In the genomic region with DNA sequence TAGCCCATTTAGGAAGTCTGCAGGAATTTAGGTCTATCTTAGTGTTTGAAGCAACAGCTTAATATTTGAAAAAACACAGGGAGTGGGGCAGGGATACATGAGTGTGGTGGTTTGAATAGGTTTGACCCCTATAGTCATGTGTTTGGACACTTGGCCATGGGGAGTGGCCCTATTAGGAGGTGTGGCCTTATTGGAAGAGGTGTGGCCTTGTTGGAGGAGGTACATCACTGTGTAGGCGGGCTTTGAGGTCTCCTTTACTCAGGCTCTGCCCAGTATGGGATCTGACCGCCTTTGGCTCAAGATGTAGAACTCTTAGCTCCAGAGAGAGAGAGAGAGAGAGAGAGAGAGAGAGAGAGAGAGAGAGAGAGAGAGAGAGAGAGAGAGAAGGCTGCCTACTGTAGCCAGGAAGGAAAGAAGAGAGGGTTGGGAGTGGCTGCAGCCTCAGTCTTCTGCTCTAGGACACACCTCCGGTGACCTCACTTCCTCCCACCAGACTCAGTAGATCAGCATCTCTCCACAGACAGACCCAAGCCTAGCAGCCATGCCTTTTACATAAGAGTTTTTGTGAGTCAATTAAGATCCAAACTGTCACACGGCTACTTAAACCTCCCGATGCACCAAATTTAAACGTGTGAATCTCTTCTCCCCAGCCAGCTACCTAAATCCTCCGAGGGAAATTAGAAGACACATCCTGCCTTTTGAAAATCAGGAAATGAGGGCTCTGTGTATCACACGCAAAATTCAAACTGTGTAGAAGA, we compare ENCODE assay signal across 17 mouse cellular contexts.
DNase-seq lines count a peak whose midpoint lies in the region; ATAC-seq and TF ChIP-seq lines count a peak whose summit lies in the region.
"Had no signal": no experiment of that assay in that cellular context is flagged by ENCODE, and none has a peak within 500 bp of the region (broad histone marks: within the 10 kb centered on the region; RNA-seq: fewer than 3 reads in every experiment).

No protein-coding gene starts in this region.

- peaks cover 1 to 4% of the 10 kb centered on the region in 2 experiments; a peak in 2 of 4 replicates for H3K27me3 ChIP-seq in MEL (ENCODE audit: control insufficient read depth in 1 of 2, insufficient read depth in 2 of 2, low read length in 2 of 2)
- no peaks in the 10 kb centered on the region for H3K27me3 ChIP-seq in thymus, adult 2 months (ENCODE audit: control insufficient read depth, insufficient read depth, low read length)
- peaks cover 14% of the 10 kb centered on the region for H3K27me3 ChIP-seq in hindbrain, embryonic 13.5 days

- TF ChIP-seq RAD21 in MEL (IDR thresholded peaks at IDR 0.05; ENCODE audit: low read depth, low read length), result no peak

- TF ChIP-seq CTCF in layer of hippocampus, adult 2 months (conservative IDR thresholded peaks at IDR 0.05), result no peak
- TF ChIP-seq CTCF in MEL (IDR thresholded peaks at IDR 0.05 in 2 of 3, conservative IDR thresholded peaks at IDR 0.05 in 1 of 3; ENCODE audit: control insufficient read depth in 1 of 3, insufficient read depth in 1 of 3, low read depth in 2 of 3, low read length in 3 of 3, poor library complexity in 1 of 3, severe bottlenecking in 1 of 3), result no peak
- TF ChIP-seq CTCF in thymus, adult 2 months (IDR thresholded peaks at IDR 0.05; ENCODE audit: borderline replicate concordance, control insufficient read depth, extremely low read depth, insufficient read depth, low read length, poor library complexity), result no peak

- H3K4me3 ChIP-seq in layer of hippocampus, adult 2 months, result no peak overlapping the region
- no peak overlapping the region for H3K4me3 ChIP-seq in MEL (ENCODE audit: control insufficient read depth in 1 of 2, insufficient read depth in 1 of 2, low read depth in 2 of 2, low read length in 2 of 2)
- no peak overlapping the region for H3K4me3 ChIP-seq in thymus, adult 2 months (ENCODE audit: control insufficient read depth, insufficient read depth, low read length)
- no peak overlapping the region for H3K4me3 ChIP-seq in hindbrain, embryonic 13.5 days
- H3K4me3 ChIP-seq: heart, embryonic 10.5 days; midbrain, embryonic 12.5 days had no signal

- no peak for TF ChIP-seq EP300 in MEL (IDR thresholded peaks at IDR 0.05; ENCODE audit: low read depth in 1 of 2, low read length in 2 of 2)

- TF ChIP-seq POLR2A in MEL (IDR thresholded peaks at IDR 0.05; ENCODE audit: control insufficient read depth in 1 of 2, insufficient read depth in 1 of 2, low read depth in 1 of 2, low read length in 2 of 2, poor library complexity in 1 of 2), result peak in 1 of 2 experiments; percentile 32; a peak in 1 of 4 replicates
- no peak for TF ChIP-seq POLR2A in thymus, adult 2 months (IDR thresholded peaks at IDR 0.05; ENCODE audit: control insufficient read depth, extremely low read depth, insufficient read depth, low read length, poor library complexity)

- peak overlapping the region; percentile 54; the same call in 1 of the 2 replicates for H3K27ac ChIP-seq in layer of hippocampus, adult 2 months
- H3K27ac ChIP-seq in MEL (ENCODE audit: control insufficient read depth, low read depth, low read length), result no peak overlapping the region
- H3K27ac ChIP-seq in thymus, adult 2 months (ENCODE audit: control insufficient read depth, insufficient read depth, low read length), result peak overlapping the region; percentile 91
- H3K27ac ChIP-seq in hindbrain, embryonic 13.5 days, result no peak overlapping the region
- H3K27ac ChIP-seq: midbrain, embryonic 12.5 days; stomach, postnatal 0 days had no signal

- H3K36me3 ChIP-seq in MEL (ENCODE audit: control insufficient read depth in 1 of 2, insufficient read depth in 2 of 2, low read length in 2 of 2), result no peaks in the 10 kb centered on the region; a peak in 1 of 4 replicates
- no peaks in the 10 kb centered on the region for H3K36me3 ChIP-seq in thymus, adult 2 months (ENCODE audit: control insufficient read depth, insufficient read depth, low read length)
- no peaks in the 10 kb centered on the region for H3K36me3 ChIP-seq in hindbrain, embryonic 13.5 days
- H3K36me3 ChIP-seq: heart, embryonic 10.5 days; midbrain, embryonic 12.5 days had no signal

- no peak overlapping the region for H3K4me2 ChIP-seq in hindbrain, embryonic 13.5 days
- H3K4me2 ChIP-seq: midbrain, embryonic 12.5 days had no signal

- no peaks in the 10 kb centered on the region for H3K9me3 ChIP-seq in MEL (replicated peaks; ENCODE audit: insufficient read depth, low read length)
- H3K9me3 ChIP-seq in hindbrain, embryonic 13.5 days, result no peaks in the 10 kb centered on the region
- H3K9me3 ChIP-seq: heart, embryonic 10.5 days; midbrain, embryonic 12.5 days had no signal

- H3K4me1 ChIP-seq in MEL (ENCODE audit: control insufficient read depth in 1 of 2, insufficient read depth in 2 of 2, low read length in 2 of 2), result peaks cover 2 to 11% of the 10 kb centered on the region in 2 experiments; a peak in 3 of 4 replicates
- H3K4me1 ChIP-seq in thymus, adult 2 months (replicated peaks; ENCODE audit: control insufficient read depth, insufficient read depth, low read length), result peaks cover 40% of the 10 kb centered on the region
- H3K4me1 ChIP-seq in hindbrain, embryonic 13.5 days (replicated peaks), result peaks cover 33% of the 10 kb centered on the region

- peak; percentile 46 for ATAC-seq in inflammation-experienced regulatory T-cells, adult 6 months
- no peak for ATAC-seq in hindbrain, embryonic 13.5 days (ENCODE audit: low FRiP score)
- ATAC-seq: liver, postnatal 0 days had no signal

- whole genome bisulfite sequencing in thymus, adult 2 months, result 46% methylated on average over 8 of the region's 8 CpGs
- 84% methylated on average over 8 of the region's 8 CpGs for WGBS in hindbrain, embryonic 13.5 days

- no peak overlapping the region for H3K9ac ChIP-seq in MEL (ENCODE audit: control insufficient read depth, low read depth, low read length, poor library complexity, severe bottlenecking)
- no peak overlapping the region for H3K9ac ChIP-seq in hindbrain, embryonic 13.5 days
- H3K9ac ChIP-seq: liver, postnatal 0 days; midbrain, embryonic 12.5 days had no signal

- H3K79me2 ChIP-seq in MEL (ENCODE audit: control insufficient read depth, insufficient read depth, low read length, poor library complexity), result no peaks in the 10 kb centered on the region

- no peak for DNase-seq in layer of hippocampus, adult 2 months (ENCODE audit: low spot score in 2 of 2)
- DNase-seq in layer of hippocampus, adult 9-10 months (ENCODE audit: low spot score), result no peak
- peak; percentile 65 for DNase-seq in MEL (ENCODE audit: low read depth, low spot score)
- DNase-seq in thymus, adult 2 months, result peak; percentile 43
- no peak for DNase-seq in Muller cell, postnatal 12 days (ENCODE audit: inconsistent ontology term)
- DNase-seq in cerebellum, postnatal 14 days, result no peak
- DNase-seq: adrenal gland, adult 2 months; cerebellum, adult 8-10 months; gastrocnemius, postnatal 10 days; kidney, adult 18-20 months; liver, postnatal 0 days; lung, postnatal 4 days had no signal

TF ChIP-seq in MEL, 35 proteins besides CTCF, POLR2A, EP300 and RAD21:
- TF ChIP-seq CHD1 (IDR thresholded peaks at IDR 0.05; ENCODE audit: low read depth, low read length) (no peak), MAFK (IDR thresholded peaks at IDR 0.05; ENCODE audit: borderline replicate concordance, low read depth, low read length) (no peak), JUND (IDR thresholded peaks at IDR 0.05; ENCODE audit: low read depth, low read length) (no peak), UBTF (IDR thresholded peaks at IDR 0.05; ENCODE audit: borderline replicate concordance, insufficient read depth, low read depth, low read length) (no peak), POLR2AphosphoS5 (IDR thresholded peaks at IDR 0.05; ENCODE audit: borderline replicate concordance, low read depth, low read length) (no peak), RCOR1 (IDR thresholded peaks at IDR 0.05; ENCODE audit: low read depth, low read length) (no peak), NELFE (IDR thresholded peaks at IDR 0.05; ENCODE audit: low read depth, low read length) (no peak; the same call in 1 of the 2 replicates), TAL1 (IDR thresholded peaks at IDR 0.05; ENCODE audit: low read length) (no peak), E2F4 (IDR thresholded peaks at IDR 0.05; ENCODE audit: borderline replicate concordance, low read depth, low read length) (no peak), GATA1 (IDR thresholded peaks at IDR 0.05; ENCODE audit: low read depth, low read length) (no peak), NRF1 (IDR thresholded peaks at IDR 0.05; ENCODE audit: insufficient read depth, low read depth, low read length, poor library complexity, severe bottlenecking) (no peak), ZC3H11A (IDR thresholded peaks at IDR 0.05; ENCODE audit: low read depth, low read length) (no peak), ZKSCAN1 (IDR thresholded peaks at IDR 0.05; ENCODE audit: low read depth, low read length) (no peak), ZMIZ1 (IDR thresholded peaks at IDR 0.05; ENCODE audit: low read depth, low read length) (no peak), MYB (IDR thresholded peaks at IDR 0.05; ENCODE audit: low read depth, low read length) (no peak)

Comparison
In these comparisons a context has a peak if more than half of its experiments do, and no peak if none do; other contexts are left out.
1. DNase-seq: peak in MEL (single experiment) and thymus, adult 2 months (single experiment); none in layer of hippocampus, adult 2 months (0 of 2), layer of hippocampus, adult 9-10 months (single experiment), Muller cell, postnatal 12 days (single experiment) and cerebellum, postnatal 14 days (0 of 2).
2. H3K27ac ChIP-seq: peak in layer of hippocampus, adult 2 months (single experiment) and thymus, adult 2 months (single experiment); none in MEL (single experiment) and hindbrain, embryonic 13.5 days (single experiment).